Mouse (Mus musculus) monocyte, adult 5-6 weeks (primary cell): Measurements from ENCODE around the gene Gpatch1. TPM values are rescaled to one million over a fixed set of nuclear protein-coding genes. Genes with fewer than 3 reads are reported as not detected.
"Not testable (repeated sequence)": the region's sequence is repeated elsewhere in the genome, so short reads cannot be mapped to it uniquely, and the experiment has no call there.

ENCODE experiments used
- ATAC-seq: fragments of 153-309, 156-312 bp; replicated peaks from 2 replicates; pipeline ENCODE4 v1.8.0; 2017; ENCODE audit warnings: mild to moderate bottlenecking; ENCODE audit not compliant: low TSS enrichment, insufficient number of reproducible peaks, severe bottlenecking, poor library complexity, low FRiP score
- total RNA-seq: library from RNA; stranded (forward); fragments of 200-1000, 200-491, 200-594 nt; gene quantifications from 3 replicates; pipeline ENCODE4 v1.2.3, GENCODE M21; 2017

Gpatch1 gene
- total RNA-seq, 1 experiment from 2014 or later: 10.4 TPM

DNA sequence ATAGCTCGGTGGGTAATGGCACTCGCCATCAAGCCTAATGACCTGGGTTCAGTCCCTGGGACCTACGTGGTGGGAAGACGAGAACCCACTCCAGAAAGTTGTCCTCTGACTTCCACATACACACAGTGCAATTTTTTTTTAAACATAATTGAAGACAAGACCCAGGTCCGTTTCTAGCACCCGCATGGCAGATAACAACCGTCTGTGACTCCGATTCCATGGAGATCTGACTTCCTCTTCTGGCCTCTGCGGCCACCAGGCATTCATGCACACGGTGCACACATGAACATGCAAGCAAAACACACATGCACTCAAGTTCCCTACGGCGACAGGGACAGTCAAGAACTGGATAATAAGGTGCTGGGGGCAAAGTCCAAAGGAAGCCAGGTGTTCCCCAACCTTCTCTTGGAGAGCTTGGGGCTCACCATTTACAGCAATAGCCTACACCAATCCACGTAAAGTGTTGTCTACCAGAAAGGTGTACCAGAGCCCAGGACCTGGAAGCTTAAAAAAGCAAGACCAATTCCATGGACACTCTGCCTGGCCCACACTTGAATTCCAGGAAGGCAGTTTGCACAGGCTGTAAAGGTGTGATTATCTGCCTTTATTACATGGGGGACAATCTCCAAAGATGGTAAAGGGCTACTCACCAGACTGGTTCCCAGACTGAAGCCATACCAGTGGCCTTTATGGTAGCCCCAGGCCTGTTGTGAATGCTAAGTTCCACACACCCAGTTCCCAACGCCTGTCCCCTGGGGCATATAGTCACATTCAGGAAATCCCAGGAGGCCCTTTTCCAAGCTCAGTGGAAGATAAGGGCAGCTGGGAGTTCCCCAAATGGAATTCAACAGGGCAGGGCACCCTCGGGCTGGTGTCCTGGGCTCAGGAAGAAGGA, 54.4 kb downstream of the Gpatch1 start:
- ATAC-seq: no peak

DNA sequence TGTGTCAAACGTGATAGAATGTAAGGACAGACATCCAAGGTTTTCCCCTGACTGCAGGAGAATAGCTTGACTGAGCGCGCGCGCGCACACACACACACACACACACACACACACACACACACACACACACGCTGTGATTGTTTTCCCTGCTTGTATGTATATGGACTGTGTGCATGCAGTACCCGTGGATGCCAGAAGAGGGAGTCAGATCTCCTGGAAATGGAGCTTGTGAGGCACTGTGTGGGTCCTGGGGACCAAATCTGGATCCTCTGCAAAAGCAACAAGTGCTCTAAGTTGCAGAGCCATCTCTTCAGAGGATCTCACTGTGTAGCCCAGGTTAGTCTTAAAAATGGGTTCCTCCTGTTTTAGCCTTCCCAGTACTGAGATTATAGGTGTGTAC, 58.9 kb downstream of the Gpatch1 start:
- no peak for ATAC-seq

DNA sequence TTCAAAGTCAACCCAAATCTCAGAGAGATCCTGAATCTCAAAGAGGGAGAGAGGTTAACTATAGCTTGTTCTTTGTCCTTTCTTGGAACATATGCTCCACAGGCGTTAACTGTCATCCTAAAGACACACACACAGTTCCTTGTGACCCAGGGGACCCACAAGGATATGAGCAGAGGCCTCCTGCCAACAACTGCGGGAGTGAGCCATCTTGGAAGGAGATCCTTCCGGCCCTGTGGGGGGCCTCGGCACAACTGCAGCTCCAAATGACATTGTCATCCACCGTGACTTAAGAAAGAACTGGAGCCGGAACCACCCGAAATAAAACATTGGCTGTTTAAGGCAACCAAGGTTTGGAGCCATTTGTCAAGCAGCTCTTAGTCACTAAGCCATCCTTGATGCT, 59.9 kb downstream of the Gpatch1 start:
- no peak for ATAC-seq

DNA sequence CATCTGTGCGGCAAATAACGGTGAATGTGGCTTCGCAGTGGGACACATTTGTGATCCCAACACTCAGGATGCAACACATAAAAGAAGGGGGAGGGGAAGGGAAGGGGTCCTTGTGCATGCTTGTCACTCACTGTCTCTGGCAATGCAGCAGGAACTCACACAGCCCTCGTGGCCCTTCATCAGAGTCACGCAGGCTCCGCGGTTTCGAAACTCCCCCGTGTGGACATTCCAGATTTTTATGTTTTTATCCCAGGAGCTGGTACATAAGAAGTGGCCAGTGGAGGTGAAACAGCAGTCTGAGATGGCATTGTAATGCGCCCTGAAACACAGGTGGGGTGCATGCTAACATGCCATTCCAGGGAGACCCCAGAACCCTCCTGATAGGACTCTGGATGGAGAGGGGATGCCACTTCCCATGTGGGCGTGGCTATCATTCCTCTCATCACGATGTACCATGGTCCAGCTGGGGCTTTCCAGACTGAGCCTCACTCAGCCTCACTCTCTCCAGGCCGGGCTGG, 66.1 kb downstream of the Gpatch1 start:
- no peak for ATAC-seq

DNA sequence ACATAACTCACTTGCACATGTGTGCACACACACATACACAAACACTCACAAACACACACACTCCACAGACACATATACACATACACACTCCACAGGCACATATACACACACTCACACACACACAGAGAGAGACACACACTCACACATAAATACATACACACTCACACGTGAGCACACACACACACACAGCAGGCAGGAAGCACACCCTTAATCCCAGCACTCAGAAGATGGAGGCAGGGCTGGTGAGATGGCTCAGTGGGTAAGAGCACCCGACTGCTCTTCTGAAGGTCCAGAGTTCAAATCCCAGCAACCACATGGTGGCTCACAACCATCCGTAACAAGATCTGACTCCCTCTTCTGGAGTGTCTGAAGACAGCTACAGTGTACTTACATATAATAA, 80.3 kb downstream of the Gpatch1 start:
- ATAC-seq: not testable (repeated sequence)

DNA sequence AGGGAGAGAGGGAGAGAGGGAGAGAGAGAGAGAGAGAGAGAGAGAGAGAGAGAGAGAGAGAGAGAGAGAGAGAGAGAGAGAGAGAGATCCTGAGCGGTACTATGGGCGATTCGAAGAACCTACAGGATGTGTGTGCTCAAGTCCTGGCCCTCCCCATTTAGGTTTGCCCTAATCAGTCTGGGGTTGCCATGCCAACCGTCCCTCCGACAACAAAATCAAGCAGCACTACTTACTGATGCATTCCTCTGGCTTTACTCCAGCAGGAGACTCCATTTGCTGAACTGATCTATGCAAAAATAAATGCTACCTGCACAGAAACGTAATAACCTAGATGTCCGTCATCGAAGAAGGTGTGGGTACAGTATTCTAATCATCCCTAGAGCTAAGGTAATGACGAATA, 82.9 kb downstream of the Gpatch1 start:
- ATAC-seq: no peak

DNA sequence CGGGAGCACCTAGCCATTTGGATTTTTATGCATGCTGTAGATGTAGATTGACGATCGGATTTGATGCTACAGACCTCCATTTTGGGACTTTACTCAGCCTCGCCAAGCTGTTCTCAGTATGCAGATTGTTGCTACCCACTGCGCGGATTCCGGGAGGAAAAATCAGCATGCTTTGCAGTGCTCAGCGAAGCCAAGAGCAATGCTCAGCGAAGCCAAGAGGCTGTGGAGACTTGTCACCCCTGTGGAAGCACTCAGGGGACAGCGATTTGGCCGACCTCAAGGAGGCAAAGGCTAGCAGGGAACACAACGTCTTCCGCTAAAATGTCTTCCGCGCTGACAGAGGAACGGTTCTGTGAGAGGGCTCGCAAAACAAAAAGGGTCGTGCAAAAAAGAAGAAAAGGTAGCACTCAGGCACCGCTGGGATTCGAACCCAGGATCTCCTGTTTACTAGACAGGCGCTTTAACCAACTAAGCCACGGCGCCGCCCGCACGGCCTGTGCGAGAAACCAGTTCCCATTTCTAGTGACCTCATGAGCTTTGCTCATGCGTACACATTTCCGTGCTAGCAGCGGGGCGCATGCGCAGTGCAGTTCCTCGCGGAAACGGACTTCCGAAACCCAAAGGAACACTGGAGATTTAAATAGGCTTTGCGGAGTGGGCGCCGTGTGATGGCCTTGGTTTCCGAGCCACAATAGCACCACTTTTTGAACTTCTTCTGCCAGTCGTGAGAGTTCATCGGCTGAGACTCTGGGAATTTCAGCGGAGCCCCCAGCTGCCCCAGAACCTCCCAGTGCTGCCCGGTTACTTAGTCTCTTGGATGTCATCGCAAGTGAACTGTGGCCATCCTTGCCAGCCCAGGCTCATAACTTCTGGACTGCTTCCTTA, 83.6 kb downstream of the Gpatch1 start:
- ATAC-seq: peak; percentile 95

DNA sequence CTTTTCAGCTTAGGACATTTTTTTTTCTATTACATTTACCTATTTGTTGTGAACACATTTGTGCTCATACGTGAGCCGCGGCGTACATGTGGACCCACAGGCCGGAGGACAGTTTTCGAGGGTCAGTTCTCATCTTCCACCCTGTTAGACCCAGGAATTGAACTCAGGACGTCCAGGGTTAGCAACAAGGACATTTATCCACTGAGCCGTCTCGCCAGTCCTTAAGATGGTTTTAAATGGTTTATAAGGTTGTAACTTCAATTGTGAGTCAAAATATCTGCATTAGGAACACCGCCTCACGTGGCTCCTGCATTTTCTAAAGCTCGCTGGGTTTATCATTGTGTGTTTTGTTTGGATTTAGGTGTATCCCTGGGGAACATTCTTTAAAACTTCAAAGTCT, 84.4 kb downstream of the Gpatch1 start:
- no peak for ATAC-seq

DNA sequence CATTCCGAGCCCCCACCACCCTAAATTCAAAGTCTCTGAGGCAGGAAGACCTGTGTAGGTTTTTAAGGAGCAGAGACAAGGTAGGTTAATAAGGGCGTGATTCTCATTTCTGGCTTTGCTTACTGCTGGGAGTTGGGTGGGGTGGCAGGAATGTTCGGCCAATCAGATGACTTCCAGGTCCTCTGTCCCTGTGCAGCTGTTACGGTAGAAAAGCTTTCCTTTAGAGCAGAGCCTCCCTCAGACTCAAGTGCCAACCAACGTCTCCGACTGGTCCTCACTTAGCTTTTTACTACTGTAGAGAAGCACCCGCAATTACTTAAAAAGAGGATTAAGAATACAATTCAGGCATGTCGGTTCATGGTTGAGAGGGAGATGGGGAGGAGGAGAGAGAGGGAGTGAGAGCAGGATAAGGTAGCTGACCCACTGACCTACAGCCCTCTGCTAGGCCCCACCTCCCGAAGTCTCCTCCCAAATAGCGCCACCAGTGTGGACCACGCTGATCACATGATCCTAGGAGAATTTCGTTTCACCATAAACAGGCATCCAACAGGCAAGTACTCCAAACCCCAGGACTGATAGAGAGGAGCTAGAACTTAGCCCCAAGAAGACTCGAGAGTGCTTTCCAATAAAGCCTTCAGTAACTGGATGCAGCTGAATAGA, 85.3 kb downstream of the Gpatch1 start:
- no peak for ATAC-seq

DNA sequence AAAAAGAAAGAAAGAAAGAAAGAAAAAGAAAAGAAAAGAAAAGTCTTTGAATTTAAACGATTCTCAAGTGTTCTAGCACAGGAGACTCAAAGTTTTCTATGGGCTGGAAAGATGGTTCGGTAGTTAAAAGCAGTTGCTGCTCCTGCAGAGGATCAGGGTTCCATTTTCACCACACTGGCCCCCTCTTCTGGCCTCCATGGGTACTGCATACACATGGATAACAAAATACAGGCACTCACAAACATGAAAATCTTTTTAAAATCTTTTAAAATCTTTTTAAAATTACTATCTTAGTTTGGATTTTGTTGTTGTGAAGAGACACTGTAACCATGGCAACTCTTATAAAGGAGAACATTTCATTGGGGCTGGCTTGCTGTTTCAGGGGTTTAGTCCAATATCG, 87.9 kb downstream of the Gpatch1 start:
- ATAC-seq: no peak

Other genes with a start within 250 kb of the Gpatch1 start
- gene Cebpa, start 199.1 kb downstream of the Gpatch1 start, total RNA-seq: 9.3 to 16.4 TPM (median 10.3 TPM) in 3 replicates
- gene Slc7a10, start 132.1 kb downstream of the Gpatch1 start, total RNA-seq: not detected in 3 replicates
- gene Lrp3, start 102.9 kb downstream of the Gpatch1 start, total RNA-seq: not detected in 3 replicates
- gene Rhpn2, start 15.7 kb upstream of the Gpatch1 start, total RNA-seq: 0.85 TPM in 1 of 3 replicates, not detected in the others
- gene Faap24, start 78.4 kb upstream of the Gpatch1 start, total RNA-seq: 1.8 to 11.2 TPM (median 9.2 TPM) in 3 replicates
- 10.7 to 21.7 TPM (median 11.2 TPM) in 3 replicates for gene Cep89, start 78.6 kb upstream of the Gpatch1 start, total RNA-seq
- not detected in 3 replicates for gene Slc7a9, start 130.4 kb upstream of the Gpatch1 start, total RNA-seq
- not detected in 3 replicates for gene Tdrd12, start 219.3 kb upstream of the Gpatch1 start, total RNA-seq
- gene Nudt19, start 237.9 kb upstream of the Gpatch1 start, total RNA-seq: 15.7 to 30.9 TPM (median 21.0 TPM) in 3 replicates